ENCODE assay signal across 9 mouse cellular contexts in the genomic region with DNA sequence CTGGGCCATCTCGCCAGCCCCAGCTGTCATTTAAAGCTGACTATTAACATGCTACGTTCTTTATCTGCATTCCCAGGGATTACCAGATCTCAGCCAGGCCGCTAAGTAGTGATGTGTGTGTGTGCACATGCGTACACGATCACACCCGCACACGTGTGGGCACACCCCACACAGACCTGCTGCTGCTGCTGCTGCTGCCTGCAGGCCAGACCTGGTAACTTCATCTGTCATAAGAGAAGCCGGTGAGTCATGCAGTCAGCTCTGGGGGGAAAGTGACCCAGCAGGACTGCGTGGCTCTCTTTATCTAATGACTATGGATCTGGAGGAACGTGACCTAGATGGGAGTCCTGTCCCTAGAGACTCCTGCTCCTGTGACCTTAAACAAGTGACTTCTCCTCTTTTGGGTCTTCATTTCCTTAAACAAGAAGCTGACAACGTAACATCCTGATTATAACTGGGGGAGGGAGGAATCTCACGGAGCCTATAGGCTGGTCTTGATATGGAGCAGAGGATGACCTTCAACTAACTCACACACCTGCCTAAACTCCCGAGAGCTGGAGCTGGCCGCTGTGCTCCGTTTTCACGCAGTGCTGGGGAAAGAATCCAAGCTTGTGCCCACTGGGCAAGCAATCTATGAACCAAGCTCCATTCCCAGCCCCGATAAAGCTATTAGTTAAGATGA. TPM values are rescaled to one million over a fixed set of nuclear protein-coding genes. Genes with fewer than 3 reads are reported as not detected.
A peak's percentile ranks its signal among the peaks of the same experiment; 100 is the strongest.
DNase-seq lines count a peak whose midpoint lies in the region; ATAC-seq and TF ChIP-seq lines count a peak whose summit lies in the region.
"Had no signal": no experiment of that assay in that cellular context is flagged by ENCODE, and none has a peak within 500 bp of the region (broad histone marks: within the 10 kb centered on the region; RNA-seq: fewer than 3 reads in every experiment).

No protein-coding gene starts in this region.

- WGBS in hindbrain, embryonic 13.5 days, result 91% methylated on average over 17 of the region's 17 CpGs
- WGBS in hindbrain, embryonic 11.5 days, result 91% methylated on average over 17 of the region's 17 CpGs
- 88% methylated on average over 17 of the region's 17 CpGs for WGBS in limb, embryonic 14.5 days

- TF ChIP-seq POLR2A in limb, embryonic 14.5 days (IDR thresholded peaks at IDR 0.05; ENCODE audit: borderline replicate concordance, extremely low read depth, insufficient read depth, insufficient read length), result no peak

- no peak overlapping the region for H3K9ac ChIP-seq in hindbrain, embryonic 13.5 days
- H3K9ac ChIP-seq in hindbrain, embryonic 11.5 days (ENCODE audit: low read depth, low read length), result no peak overlapping the region
- H3K9ac ChIP-seq in limb, embryonic 14.5 days (ENCODE audit: low read depth, low read length, severe bottlenecking), result no peak overlapping the region
- H3K9ac ChIP-seq: embryonic facial prominence, embryonic 12.5 days had no signal

- H3K4me1 ChIP-seq in hindbrain, embryonic 13.5 days (replicated peaks), result no peaks in the 10 kb centered on the region
- H3K4me1 ChIP-seq in hindbrain, embryonic 11.5 days (replicated peaks; ENCODE audit: control insufficient read depth, insufficient read depth, low read length), result no peaks in the 10 kb centered on the region
- H3K4me1 ChIP-seq in limb, embryonic 14.5 days (ENCODE audit: control insufficient read depth, insufficient read depth, low read length), result no peaks in the 10 kb centered on the region
- H3K4me1 ChIP-seq: embryonic facial prominence, embryonic 12.5 days had no signal

- no peak for DNase-seq in hindbrain, embryonic 11.5 days (ENCODE audit: low spot score)
- DNase-seq in 416B (ENCODE audit: low read depth) (peak; percentile 79), ZHBTc4 (ENCODE audit: low read depth, low spot score) (peak; percentile 72)
- no peak for DNase-seq in limb, embryonic 14.5 days (ENCODE audit: low spot score)
- DNase-seq in frontal cortex, postnatal 14 days (ENCODE audit: low spot score in 2 of 2), result no peak
- DNase-seq in urinary bladder, adult 2 months (ENCODE audit: low spot score), result no peak

- 0 out of 2 replicates have a peak, but pooled peaks have one; percentile 25 for ATAC-seq in hindbrain, embryonic 13.5 days (ENCODE audit: low FRiP score)
- ATAC-seq in hindbrain, embryonic 11.5 days (ENCODE audit: low FRiP score), result no peak
- peak; percentile 58 for ATAC-seq in limb, embryonic 14.5 days (ENCODE audit: low FRiP score, low read depth)
- no peak for ATAC-seq in inflammation-experienced regulatory T-cells, adult 6 months

- H3K9me3 ChIP-seq in hindbrain, embryonic 13.5 days, result no peaks in the 10 kb centered on the region
- no peaks in the 10 kb centered on the region for H3K9me3 ChIP-seq in hindbrain, embryonic 11.5 days (ENCODE audit: control insufficient read depth, low read length)
- no peaks in the 10 kb centered on the region for H3K9me3 ChIP-seq in limb, embryonic 14.5 days (ENCODE audit: control insufficient read depth, low read length)
- H3K9me3 ChIP-seq: embryonic facial prominence, embryonic 12.5 days had no signal

- no peak overlapping the region for H3K4me3 ChIP-seq in hindbrain, embryonic 13.5 days
- H3K4me3 ChIP-seq in hindbrain, embryonic 11.5 days (ENCODE audit: low read depth, low read length), result no peak overlapping the region
- H3K4me3 ChIP-seq in limb, embryonic 14.5 days (replicated peaks; ENCODE audit: low read length), result no peak overlapping the region
- H3K4me3 ChIP-seq: embryonic facial prominence, embryonic 12.5 days had no signal

- H3K27me3 ChIP-seq in hindbrain, embryonic 13.5 days, result no peaks in the 10 kb centered on the region
- H3K27me3 ChIP-seq in hindbrain, embryonic 11.5 days (ENCODE audit: control insufficient read depth, insufficient read depth, low read length), result no peaks in the 10 kb centered on the region
- no peaks in the 10 kb centered on the region for H3K27me3 ChIP-seq in limb, embryonic 14.5 days (ENCODE audit: control insufficient read depth, insufficient read depth, low read length)
- H3K27me3 ChIP-seq: embryonic facial prominence, embryonic 12.5 days had no signal

- H3K36me3 ChIP-seq in hindbrain, embryonic 13.5 days, result peaks cover 71% of the 10 kb centered on the region
- peaks cover 2% of the 10 kb centered on the region; the same call in 1 of the 2 replicates for H3K36me3 ChIP-seq in hindbrain, embryonic 11.5 days (ENCODE audit: control insufficient read depth, insufficient read depth, low read length)
- H3K36me3 ChIP-seq in limb, embryonic 14.5 days (ENCODE audit: control insufficient read depth, insufficient read depth, low read length), result peaks cover 59% of the 10 kb centered on the region

- no peak overlapping the region for H3K27ac ChIP-seq in hindbrain, embryonic 13.5 days
- H3K27ac ChIP-seq in hindbrain, embryonic 11.5 days (ENCODE audit: low read depth, low read length), result no peak overlapping the region
- no peak overlapping the region for H3K27ac ChIP-seq in limb, embryonic 14.5 days (replicated peaks; ENCODE audit: low read depth, low read length)
- H3K27ac ChIP-seq: embryonic facial prominence, embryonic 12.5 days had no signal

- H3K4me2 ChIP-seq in hindbrain, embryonic 13.5 days, result no peak overlapping the region
- H3K4me2 ChIP-seq in hindbrain, embryonic 11.5 days (replicated peaks; ENCODE audit: low read depth, low read length), result no peak overlapping the region
- H3K4me2 ChIP-seq in limb, embryonic 14.5 days (replicated peaks; ENCODE audit: low read depth, low read length, severe bottlenecking), result no peak overlapping the region
- H3K4me2 ChIP-seq: embryonic facial prominence, embryonic 12.5 days had no signal

RNA-seq across cellular contexts. Expression of gene Uck2, which starts 54.0 kb away (rescaled TPM):
- 58.4 and 63.4 TPM in 2 replicates for polyA plus RNA-seq in hindbrain, embryonic 13.5 days (2015; fragmentation: Nextera tagmentation; extraction: Ambion mirVana)
- polyA plus RNA-seq in hindbrain, embryonic 11.5 days (2014; fragmentation: Nextera tagmentation; extraction: Ambion mirVana), result 106 and 116 TPM in 2 replicates
- polyA plus RNA-seq in limb, embryonic 14.5 days (2012; rRNA removed), result 42.5 and 45.7 TPM in 2 replicates
- 69.3 and 78.2 TPM in 2 replicates for polyA plus RNA-seq in limb, embryonic 14.5 days (2014; fragmentation: Nextera tagmentation; extraction: Ambion mirVana)
- 10 to 100 TPM; 22.3 to 28.8 (median 23.2) TPM for polyA plus RNA-seq in inflammation-experienced regulatory T-cells, adult 6 months (2017; shearing (Covaris generic))
- 12.0 and 19.0 TPM in 2 replicates for polyA plus RNA-seq in urinary bladder, adult 2 months (2012; rRNA removed)

Comparison
In these comparisons a context has a peak if more than half of its experiments do, and no peak if none do; other contexts are left out.
1. ATAC-seq: peak in hindbrain, embryonic 13.5 days (single experiment) and limb, embryonic 14.5 days (single experiment); none in hindbrain, embryonic 11.5 days (single experiment) and inflammation-experienced regulatory T-cells, adult 6 months (single experiment).
2. DNase-seq: peak in 416B (single experiment) and ZHBTc4 (single experiment); none in hindbrain, embryonic 11.5 days (single experiment), limb, embryonic 14.5 days (single experiment), frontal cortex, postnatal 14 days (0 of 2) and urinary bladder, adult 2 months (single experiment).